Mouse (Mus musculus): ENCODE results near the gene Umps.
A peak's percentile ranks its signal among the peaks of the same experiment; 100 is the strongest.

Umps gene

DNA sequence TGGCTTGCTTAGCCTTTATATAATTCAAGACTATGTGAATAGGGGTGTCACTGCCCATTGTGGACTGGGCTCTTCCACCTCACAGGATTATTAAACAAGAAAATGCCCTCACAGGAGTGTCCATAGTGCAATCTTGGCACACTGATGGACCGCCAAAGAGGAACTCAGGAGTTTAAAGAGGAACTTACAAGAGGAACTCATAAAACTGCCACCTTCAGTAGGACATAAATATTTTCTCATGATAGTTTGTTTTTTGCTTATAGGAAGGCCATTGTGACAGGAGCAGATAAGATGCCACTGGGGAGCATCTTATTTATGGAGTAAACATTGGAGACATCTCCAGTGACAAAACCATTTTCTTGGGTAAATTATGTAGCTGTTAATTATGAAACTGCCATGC is 12.0 kb downstream of the Umps start:
- DNase-seq (ENCODE audit: low read depth), result no peak

DNA sequence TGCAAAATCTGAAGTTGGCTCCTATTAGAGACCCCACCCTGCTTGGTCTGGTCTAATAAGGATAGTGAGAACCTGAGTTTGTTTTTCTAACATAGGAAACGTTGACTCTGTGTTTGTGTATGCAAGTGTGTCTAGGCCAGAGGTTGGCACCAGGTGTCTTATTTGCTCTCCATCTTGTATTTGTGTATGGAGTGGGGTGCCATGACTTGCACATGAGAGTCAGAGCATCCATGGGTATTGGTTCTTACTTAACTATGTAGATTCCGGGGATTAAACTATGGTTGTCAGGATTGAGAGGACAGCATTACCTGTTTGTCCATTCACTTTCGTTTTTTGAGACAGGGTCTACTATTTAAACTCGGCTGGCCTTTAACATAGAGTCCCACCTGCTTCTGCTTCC is 13.8 kb downstream of the Umps start:
- DNase-seq (ENCODE audit: low read depth), result no peak

GRCm38 (mm10) chr16:33950830-33951229 is 16.0 kb downstream of the Umps start:
- DNase-seq (ENCODE audit: low read depth), result peak; percentile 90

- DNase-seq (ENCODE audit: low read depth), result no peak
Measured at GRCm38 (mm10) chr16:33950386-33950785, 16.5 kb downstream of the Umps start.

DNA sequence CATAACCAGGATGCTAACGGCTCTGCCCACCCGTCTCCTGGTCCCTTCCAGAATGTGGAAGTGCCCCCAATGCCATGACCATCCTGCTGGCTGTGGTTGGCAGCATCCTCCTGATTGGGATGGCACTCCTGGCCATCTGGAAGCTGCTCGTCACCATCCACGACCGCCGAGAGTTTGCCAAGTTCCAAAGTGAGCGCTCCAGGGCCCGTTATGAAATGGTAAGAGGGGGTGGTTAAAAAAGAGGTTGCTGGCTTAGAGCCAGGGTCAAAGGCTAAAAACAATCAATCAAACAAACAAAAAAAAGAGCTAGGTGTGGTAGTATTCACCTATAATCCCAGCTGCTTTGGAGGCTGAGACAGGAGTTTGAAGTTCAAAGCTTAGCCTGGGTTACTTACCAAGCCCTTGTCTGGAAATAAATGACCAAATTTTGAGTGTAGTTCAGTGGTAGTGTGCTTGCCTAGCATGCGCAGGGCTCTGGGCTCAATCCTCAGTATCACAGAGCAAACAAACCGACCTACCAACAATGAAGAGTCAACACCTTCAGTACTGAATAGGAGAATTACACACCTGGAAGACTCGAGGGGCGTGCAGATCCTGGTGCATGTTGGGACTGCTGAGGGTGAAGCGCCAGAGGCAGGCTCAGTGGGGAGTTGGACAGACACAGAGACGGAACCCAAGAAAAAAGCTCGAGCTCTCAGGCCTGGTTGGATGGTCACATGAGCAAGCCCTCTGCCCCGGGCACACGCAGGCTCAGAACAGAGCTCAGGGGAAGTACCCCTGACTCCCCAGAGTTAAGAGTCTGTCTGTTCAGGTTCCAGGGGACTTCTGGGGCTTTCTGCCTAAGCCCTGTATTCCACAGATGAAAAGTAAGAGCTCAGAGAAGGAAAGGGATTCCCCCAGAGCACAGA is 18.9 kb downstream of the Umps start:
- DNase-seq (ENCODE audit: low read depth), result no peak

DNA sequence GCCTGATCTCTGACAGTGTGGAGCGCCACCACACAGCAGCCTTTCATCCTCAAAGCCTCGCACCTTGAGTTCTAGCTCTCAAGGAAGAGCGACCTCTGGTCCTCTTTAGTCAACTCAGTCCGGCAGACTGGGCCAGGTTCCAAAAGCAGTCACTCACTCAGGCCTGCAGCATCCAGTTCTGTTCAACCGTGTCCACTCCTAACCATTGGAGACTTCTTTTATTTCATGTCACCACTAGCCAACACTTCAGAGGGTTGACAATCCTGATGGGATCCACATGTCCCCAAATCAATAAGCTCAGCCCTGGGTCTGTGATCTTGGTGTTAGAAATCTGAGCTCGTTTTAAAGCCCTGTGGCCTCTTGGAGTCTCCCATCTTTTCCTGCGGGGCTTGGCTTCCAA is 20.8 kb downstream of the Umps start:
- DNase-seq (ENCODE audit: low read depth), result no peak

DNA sequence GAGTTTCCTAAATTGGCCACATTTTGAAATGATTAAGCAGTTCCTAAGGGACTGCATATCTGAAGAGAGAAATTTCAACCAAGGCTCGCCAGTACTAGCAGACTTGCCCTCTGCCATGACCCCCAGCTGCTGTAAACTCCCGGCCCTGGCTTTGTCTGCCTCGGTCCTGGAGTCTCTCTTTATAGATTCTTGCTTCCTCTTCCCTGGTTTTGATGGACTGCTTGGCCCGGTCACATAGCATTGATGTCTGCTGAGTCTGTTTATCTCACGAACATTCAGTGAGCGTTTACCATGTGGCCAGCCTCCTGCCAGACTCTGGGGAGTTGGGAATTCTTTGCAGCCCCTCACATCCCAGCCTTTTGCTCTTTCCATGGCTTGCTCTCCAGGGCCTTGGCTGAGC is 22.1 kb downstream of the Umps start:
- DNase-seq (ENCODE audit: low read depth), result no peak

DNA sequence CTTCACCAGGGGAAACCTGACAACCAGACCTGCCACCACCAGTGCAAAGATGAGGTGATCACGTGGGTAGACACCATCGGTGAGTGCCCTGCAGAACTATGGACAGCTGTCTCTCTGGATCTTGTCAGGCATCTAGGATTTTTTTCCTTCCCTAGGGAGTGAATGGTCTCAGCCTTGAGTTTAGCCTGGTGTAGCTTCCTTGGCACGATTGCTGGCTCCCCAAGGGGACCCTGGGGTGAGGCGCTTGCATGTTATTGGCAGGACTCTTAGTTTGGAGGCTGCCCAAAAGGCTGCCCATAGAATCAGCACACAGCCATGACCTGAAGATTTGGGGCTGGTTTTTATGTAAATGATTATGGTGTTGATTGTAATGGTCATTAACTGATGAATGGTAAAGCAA is 22.7 kb downstream of the Umps start:
- no peak for DNase-seq (ENCODE audit: low read depth)

DNA sequence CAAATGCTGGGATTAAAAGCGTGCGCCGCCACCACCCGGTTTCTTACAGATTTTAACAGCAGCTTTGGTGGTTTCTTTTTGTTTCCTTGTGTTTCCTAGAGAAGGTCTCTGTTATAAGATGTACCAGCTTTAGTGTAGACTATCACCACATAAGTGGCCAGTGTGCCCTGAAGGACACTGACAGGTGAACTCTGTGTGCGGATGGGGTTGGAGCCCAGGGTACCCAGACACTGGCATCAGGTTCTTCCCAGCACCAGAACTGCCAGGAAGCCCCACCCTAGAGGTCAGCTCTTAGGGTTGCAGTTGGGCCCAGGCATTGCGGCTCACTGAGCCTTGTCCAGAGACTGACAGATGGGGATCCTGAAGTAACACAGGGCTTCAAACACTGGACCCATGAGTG is 23.4 kb downstream of the Umps start:
- DNase-seq (ENCODE audit: low read depth), result no peak

GRCm38 (mm10) chr16:33942341-33942740 is 24.5 kb downstream of the Umps start:
- DNase-seq (ENCODE audit: low read depth), result no peak

GRCm38 (mm10) chr16:33941271-33941781 is 25.5 kb downstream of the Umps start:
- DNase-seq (ENCODE audit: low read depth), result no peak

DNA sequence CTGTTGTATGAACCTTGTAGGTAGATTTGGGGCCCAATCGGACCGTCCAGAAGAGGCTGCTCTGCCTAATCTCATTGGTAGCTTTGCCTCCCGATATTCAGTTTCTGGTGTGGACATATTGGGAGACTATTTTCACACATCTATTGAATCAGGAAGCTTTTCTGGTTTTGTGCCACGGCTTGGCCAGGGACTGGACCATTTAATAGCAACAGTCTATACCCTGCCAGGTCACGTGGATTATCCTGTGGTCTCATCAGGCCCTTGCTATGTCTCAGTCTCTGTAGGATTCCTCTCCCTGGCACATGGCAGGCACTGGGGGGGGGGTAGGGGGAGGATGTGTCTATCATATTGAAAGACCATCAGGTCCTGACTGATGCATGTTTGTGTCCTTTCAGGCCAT is 26.7 kb downstream of the Umps start:
- DNase-seq (ENCODE audit: low read depth), result no peak

DNA sequence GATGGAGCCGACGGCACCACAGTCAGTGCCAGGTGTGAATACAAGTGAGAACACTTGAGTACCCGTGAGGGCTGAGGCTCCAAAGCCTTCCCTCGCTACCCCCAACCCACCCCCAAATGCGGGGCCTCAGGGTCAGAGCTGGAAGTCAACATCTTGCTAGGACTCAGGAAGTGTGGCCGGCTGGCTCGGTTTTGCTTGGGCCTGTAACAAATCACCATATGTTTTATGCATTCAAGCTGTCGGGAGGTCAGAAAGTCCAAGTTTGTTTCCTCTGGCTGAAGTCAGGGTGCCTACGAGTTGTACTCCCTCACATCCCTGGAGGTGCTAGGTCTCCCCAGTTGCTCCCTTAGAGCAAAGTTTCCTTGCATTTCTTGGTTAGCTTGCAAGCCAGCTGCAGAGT is 27.2 kb downstream of the Umps start:
- DNase-seq (ENCODE audit: low read depth), result no peak

DNA sequence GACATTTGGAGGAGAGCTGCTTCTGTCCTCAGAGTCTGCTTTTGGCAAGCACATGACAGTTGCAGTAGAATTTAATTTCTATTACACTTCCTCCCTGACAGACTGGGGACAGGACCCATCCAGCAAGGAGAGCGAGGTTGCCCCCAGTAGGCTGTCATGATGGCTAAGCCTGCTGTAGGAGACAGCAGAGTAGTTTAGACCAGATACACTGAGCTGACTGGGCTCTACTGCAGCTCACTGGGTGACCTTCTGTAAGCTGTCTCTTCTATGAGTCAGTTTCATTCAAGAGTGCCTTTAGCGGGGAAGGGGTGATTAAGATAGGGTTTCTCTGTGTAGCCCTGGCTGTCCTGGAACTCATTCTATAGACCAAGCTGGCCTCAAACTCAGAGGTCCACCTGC is 27.7 kb downstream of the Umps start:
- DNase-seq (ENCODE audit: low read depth), result no peak

DNA sequence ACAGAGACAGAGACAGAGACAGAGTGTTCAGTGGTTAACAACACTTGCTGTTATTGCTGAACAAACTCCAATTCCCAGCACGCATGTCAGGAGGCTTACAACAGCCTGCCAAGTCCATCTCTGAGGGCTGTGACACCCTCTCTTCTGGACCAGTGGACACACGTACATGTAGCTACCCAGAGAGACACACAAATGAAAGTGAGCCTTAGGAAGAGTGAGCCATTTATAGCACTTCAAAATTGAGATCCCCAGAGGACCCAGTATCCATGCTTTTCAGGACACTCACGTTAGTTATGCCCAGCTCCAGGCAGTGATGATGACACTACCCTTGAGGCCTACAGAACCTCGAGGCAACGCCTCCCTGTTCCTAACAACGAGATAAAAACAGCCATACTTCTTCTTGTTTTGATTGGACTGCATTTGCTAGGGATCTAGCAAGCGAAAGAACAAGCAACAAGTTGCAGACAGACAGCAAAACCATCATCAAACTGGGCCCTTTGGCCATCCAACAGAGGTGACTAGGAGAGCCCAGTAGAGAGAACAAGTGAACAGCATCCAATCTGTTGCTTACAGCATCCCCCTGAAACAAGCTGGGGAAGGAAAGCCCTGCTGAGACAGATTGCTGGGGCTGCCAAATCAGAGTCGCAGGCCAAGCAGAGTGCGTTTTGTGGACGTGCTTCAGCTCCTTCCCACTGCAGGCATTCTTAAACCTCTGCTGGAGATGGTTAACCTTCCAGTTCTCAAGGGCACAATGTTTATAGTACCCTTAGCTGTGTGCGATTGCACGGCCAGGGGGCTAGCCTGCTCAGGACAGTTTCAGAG is 28.3 kb downstream of the Umps start:
- no peak for DNase-seq (ENCODE audit: low read depth)

- DNase-seq (ENCODE audit: low read depth), result no peak
Measured at GRCm38 (mm10) chr16:33937567-33937966, 29.3 kb downstream of the Umps start.

- DNase-seq (ENCODE audit: low read depth), result no peak
Measured at GRCm38 (mm10) chr16:33936885-33937284, 30.0 kb downstream of the Umps start.

GRCm38 (mm10) chr16:33935407-33935785 is 31.4 kb downstream of the Umps start:
- DNase-seq (ENCODE audit: low read depth), result no peak

- DNase-seq (ENCODE audit: low read depth), result no peak
Measured at GRCm38 (mm10) chr16:33934701-33935406, 32.0 kb downstream of the Umps start.

GRCm38 (mm10) chr16:33933411-33933810 is 33.4 kb downstream of the Umps start:
- no peak for DNase-seq (ENCODE audit: low read depth)

DNA sequence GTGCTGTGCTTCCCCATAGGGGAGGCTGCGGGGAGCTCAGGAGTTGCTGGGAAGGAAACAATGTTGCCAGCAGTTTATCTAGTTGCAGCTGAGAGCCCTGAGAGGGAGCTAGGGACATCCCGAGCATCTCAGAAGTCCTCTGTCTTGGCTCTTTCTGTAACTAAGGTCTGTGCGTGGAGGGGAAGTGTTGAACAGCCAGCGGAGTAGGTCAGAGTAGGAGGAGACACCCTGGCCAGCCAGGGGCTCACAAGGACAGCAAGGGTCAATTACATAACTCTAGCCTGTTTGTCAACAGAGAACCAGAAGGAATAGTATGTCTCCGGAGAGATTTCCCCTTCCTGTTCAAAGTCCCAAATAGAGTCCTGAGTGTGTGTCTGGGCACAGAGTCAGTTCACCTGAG is 34.7 kb downstream of the Umps start:
- no peak for DNase-seq (ENCODE audit: low read depth)

DNA sequence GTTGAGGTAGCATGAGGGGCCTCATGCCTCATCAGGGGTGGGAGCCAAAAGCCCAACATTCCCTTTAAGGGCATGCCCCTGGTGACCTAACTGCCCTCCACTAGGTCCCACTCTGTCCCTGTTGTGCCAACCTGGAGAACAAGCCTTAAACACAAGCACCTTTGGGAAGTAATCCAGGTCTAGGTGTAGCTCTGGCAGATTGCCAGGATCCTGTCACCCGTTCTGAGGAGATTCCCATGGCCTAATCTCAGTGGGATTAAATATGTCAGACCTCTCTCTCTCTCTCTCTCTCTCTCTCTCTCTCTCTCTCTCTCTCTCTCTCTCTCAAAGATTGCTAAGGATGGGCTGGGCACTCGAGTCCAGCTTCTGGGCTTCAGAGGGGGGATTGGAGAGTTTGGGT is 35.2 kb downstream of the Umps start:
- no peak for DNase-seq (ENCODE audit: low read depth)
